Mouse (Mus musculus) ovary, postnatal 10 days (tissue): ENCODE data around the gene Focad.

ENCODE experiments used
- DNase-seq: peaks from one replicate; pipeline ENCODE4 v3.0.0; 2022; ENCODE audit warnings: low spot score

Focad gene

DNA sequence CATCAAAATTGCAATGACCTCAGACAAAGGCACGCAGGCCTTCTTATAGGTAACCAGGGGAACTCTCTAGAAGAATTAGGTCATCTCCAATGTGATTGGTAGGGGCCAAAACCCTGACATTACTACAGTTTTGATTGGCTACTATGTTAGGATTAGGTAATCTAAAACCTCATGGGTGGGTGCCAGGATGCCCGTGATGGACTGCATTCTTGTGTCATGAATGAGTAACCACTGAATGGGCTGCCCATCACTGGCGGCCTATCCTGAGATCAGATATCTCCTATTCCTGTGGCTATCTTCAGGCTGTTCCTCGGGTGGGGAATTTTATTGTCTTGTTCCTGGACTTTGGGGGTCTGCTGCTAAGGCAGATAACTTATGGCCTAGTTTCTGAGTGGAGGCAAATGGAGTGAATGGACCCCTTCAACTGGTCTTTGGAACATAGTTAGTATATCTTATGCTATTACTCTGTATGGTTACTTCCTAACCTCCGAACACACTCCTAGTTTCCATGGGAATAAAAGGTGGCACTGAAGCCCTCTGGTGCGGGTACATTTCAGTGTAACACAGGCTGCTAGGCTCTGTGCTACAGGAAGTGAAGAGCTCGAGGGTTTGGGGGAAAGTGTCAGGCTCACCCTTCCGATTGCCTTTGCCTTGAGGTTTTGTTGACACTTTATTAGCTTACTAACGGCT, 306.0 kb downstream of the Focad start:
- DNase-seq: no peak

DNA sequence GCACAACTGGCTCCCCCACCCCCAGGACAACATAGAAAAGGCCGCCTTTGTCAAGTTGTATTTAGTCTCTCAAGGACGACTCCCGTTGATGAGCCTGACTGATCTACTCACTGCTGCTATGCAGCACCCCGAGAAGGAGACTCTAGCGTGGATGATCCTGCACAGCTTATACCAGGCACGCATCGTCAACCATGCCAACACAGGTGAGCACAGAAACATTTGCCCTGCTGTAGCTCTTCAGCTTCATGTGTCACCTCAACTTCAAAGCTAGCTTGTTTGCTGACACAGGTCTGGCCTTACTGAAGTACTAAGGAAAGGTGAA, 306.5 kb downstream of the Focad start:
- no peak for DNase-seq

DNA sequence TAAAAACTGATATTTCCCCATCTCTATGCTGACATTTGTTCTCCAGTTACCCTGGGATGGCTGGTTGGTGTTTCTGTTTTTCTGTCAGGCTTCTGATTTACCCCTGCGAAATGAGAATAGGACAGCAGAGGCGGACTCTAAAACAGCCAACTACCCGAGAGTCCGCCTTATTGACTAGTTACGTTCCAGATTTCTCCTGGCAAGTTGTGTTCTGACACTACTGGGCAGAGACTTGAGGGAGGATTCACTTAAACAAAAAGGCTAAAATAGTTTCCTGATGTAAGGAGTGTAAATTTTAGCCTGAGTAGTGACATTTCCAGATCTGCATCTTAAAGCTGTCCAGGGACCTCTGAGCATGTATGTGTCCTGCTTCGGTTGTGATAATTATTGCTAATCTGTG, 308.5 kb downstream of the Focad start:
- no peak for DNase-seq

DNA sequence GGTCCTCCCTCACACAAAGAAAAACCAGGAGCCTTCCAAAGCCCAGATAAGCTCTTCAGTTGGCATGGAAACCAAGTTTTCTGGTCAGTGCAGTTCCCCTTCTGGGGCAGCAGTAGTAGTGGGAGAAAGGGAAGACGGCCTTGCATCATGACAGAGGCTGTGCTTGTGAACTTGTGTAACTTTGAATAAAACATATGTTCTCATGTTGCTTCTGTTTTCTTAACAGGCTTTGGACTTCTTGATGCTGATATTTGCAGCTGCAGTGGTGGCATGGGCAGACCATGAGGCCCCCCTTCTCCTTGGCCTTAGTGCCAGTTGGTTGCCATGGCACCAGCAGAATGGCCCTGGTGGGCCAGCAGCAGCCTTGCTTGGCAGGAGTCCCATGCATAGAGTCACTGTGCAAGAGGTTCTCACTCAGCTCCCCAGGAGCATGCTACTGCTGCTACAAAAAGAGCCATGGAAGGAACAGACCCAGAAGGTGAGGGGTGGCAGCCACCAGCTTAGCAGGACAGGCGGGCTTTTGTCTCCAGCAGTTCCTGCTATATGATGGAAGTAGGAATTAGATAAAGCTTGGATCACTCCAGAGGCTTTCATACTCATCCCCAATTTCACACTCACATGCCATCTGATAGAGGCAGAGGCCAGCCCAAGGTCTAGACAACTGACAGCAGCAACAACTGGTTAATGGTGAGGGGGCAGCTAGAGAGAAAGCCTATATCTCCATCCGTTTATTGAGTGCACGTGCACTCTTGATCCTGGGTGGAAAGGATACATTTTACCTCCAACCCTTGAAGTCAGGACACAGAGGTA, 312.7 kb downstream of the Focad start:
- DNase-seq: peak; percentile 4

DNA sequence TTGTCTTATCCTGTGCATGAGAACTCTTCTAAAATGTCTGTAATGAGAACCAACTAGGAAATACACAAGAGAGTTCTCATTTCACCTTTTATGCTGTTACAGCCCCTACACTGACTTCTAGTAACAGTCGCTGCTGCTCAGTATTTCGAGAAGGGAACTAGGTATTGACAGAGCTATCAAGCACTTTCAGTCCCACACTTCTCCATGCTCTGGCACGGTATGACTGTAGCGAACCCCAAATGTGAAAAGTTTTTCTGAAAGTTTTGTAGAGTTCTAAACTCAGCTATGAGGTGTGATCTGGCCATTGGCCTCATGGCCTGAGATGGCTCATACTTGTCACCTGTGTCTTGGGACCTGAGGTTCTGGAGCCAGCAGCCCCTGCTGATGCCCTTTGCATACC, 314.9 kb downstream of the Focad start:
- DNase-seq: no peak

DNA sequence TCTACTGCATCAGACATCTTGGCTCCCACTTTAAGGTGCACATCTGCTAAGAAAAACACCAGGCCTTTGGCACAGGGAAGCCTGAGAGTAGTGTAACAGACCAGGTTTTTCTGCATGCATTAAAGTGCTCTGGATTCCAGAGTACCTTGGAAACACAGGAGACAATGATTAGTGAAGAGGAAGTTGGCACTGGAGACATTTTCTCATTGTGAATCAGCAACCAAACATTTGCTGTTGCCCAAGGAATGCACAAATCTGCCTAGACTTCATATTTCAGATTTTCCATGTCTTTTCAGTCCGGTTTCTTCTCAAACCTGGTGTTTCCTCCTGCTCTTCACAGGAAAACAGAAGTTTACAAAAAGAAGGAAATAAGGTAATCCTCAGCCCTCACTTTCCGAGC, 317.9 kb downstream of the Focad start:
- no peak for DNase-seq

DNA sequence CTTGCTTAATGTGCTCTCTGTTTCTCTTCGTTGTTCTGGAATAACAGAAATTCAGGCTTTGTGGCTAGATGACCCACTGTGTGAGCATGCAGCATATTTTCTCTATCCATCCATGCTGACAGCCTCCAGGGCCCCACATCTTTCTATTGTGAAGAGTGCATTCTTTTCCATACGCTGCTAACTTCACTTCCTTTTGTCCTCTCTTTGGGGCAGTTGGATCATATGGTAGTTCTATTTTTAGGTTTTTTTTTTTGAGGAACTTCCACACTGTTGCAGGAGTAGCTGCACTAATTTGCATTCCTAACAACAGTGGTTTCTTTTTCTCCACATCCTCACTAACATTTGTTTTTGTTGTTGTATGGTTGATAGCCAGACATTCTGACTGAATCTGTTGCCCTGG, 320.6 kb downstream of the Focad start:
- no peak for DNase-seq

DNA sequence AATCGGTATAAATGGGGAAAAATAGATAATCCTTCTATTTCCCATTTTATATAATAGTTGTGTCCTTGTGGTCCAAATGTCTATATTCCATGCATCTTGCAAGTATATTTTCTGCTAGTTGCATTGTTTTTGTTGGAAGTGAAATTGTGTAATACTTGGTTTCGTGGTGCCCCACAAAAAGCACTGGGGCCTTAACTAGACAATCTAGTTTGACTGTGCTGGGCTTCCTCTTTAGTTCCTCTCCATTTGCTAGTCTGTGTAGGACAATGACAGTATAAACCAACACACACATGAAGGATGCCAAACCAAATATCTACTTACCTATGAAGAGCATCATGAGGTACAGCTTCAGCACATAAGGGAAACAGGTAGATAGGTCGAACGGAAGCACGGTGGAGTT, 324.9 kb downstream of the Focad start:
- no peak for DNase-seq

DNA sequence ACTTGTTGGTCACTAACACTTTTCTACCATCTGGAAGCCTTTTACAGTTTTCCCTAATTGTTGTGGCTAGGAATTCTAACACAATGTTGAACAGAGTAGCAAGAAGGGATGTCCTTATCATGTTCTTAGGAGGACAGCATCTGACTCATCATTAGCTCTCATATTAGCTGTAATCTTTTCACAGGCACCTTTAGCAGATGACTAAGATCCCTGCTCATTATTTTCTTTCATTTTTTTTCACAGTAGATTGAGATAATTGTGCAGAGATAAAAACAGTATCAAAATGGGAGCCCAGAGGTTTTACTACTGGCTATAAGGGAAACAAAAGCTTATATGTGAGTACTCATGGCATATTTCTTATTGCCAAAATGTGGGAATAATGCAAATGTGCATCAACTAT, 330.1 kb downstream of the Focad start:
- no peak for DNase-seq

DNA sequence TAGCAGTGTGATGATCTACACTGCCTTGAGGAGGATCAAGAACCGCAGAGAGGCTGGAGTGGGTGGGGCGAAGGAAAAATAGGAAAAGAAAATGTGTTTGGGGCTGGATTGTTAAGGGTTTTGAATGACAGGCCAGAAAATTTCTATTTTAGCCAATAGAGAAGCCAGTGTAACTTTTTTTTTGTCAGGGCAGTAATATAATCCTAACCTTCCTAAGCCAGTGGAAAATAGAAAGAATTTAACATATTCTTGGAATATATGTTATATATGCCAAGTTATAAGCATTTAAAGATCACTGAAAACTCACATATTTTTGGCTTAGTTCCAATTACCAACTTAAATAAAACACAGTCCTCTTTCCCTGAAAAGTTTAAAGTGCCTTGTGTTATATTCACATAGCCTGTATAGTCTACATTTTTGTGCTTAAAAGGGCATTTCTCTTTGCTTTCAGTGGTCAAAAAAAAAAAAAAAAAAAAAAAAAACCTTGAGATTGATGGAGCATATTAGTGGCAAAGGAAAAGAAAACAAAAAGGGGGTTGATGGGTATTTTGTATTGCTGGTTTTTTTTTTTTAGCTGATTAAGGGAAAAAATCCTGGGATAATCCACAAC, 333.3 kb downstream of the Focad start:
- no peak for DNase-seq

DNA sequence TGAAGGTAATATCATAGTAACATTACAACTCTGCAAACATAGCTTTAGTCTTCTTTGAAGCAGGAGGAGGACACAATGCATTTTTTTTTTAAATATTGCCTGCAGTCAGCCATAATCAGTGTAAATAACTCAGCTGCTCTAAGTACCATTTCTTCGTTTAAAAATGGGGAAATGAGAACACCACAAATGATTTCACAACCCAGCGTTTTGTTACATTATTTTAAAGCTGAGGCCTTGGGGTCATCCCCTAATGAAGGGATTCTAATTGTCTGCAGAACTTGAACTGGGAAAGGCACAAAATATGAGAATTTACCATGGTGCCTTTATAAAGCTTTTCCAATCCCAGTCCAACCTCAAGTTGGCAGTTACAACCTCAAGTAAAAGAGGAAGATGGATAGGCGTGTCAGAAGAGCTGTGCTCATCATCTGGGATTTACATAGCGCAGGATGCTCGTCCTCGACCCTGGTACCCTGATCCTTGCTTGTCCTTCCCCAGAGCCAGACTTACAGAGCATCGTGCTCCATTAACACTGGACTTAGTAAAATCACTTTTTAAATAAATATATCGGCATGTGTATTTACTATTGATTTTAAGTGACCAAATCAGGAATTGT, 338.1 kb downstream of the Focad start:
- no peak for DNase-seq

DNA sequence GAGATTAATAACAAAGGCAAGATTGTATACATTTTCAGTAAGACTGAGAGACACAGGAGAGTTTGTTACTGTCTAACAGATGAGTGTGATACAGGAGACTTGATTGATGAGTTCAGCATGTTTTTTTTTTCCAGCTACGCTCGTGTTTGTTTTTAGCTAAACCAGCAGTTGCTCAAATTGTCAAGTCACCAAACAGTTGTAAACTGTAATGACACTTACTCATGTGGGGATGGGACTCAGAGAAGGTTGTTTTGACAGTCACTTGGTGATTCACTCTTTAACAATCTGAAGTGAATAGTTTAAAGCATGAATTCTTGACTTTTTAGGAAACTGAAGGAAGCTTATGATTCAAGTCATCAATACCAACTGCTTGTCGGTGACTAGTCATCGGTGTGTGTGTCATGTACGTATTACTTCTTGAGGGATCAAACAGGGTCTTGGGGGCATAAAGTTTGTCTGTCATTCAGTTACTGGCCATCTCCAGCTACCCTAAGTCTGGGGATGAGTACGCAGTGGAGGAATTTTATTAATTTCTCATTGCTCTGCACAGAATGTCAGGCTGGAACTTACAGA, 342.2 kb downstream of the Focad start:
- DNase-seq: no peak

DNA sequence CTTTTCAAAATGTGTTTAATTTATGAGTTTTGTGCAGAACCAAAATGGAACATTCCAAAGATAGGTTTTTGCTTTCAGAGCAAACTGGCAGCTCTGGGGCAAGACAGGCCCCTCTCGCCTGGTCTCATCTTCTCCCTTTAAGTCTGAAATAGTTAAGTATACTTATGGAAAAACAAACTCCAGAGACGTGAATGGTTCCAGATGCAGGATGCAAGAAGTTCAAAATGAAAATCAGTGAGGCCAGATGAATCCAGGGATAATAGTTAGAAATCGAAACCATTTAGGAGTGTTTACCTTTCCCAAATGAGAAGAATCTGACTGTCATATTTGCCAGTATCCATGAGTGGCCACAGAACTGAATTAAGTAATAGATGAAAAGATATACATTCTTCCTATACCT, 342.7 kb downstream of the Focad start:
- no peak for DNase-seq

DNA sequence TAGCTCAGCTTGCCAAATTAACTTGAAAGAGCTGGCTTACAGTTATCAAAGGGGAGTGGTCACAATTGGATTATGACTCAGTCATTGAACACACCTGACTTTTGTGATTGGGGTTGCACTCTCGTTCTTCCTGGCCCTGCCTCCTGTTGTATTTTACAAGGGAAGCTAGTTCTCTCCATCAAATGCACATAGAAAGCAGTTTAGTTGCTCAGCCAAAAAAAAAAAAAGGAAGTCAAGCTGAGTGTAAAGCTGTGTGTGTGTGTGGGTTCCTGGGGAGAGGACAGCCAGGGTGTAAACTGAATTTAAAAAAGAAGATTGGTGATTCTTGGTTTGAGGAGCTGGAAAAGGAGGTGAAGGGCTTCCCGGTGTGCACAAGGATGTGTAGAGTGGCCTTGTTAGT, 343.5 kb downstream of the Focad start:
- no peak for DNase-seq

DNA sequence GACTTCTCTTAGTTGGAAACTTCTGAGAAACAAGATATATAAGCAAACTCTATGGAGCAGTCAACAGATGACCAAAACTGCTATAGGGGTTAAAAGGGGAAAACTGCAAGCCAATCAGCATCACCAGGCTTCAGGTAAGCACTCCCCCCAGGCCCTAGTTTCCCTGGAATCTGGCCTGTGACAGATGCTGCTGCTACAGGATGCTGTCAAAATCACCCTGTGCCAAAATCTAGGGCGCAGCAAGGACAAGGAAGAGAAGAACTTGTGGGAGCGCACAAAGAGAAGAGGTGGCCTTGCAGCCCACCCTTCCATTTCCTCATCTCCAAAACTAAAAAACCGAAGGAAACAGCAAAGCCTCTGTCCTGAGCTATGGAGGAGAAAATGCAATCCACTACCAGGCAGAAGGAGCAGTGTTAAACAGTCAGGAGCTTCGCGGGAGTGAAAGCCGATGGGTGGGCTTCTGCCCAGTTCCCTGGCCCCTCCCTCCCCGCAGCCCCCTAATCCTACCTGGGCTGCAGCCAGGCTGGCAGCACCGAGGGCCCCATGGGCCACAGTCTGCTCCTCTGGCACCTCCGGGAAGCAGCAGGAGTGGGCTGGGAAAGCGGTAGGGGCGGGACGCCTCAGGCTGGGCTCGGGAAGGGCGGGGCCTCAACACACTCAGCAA, 344.0 kb downstream of the Focad start, which contains the start of gene Hacd4:
TSS of gene Hacd4 (minus strand) at position 603 of the 664 bp plus-strand sequence.
- peak; percentile 15 for DNase-seq

DNA sequence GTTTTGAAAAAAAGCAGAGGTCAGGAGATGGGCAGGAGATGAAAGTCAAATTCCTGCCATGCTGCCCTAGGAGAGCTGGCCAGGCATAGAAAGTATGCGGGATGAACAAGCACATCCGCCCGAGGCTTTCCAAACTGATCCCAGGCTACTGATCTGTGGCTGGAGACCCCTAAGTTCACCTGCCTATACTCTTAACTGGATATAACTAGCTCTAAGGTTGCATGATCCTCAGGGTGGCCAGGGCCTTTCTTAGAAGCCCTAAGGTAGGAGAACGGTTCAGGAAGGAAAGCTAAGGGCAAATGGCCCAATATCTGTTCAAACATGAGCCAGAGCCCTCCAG, 344.5 kb downstream of the Focad start:
- no peak for DNase-seq

DNA sequence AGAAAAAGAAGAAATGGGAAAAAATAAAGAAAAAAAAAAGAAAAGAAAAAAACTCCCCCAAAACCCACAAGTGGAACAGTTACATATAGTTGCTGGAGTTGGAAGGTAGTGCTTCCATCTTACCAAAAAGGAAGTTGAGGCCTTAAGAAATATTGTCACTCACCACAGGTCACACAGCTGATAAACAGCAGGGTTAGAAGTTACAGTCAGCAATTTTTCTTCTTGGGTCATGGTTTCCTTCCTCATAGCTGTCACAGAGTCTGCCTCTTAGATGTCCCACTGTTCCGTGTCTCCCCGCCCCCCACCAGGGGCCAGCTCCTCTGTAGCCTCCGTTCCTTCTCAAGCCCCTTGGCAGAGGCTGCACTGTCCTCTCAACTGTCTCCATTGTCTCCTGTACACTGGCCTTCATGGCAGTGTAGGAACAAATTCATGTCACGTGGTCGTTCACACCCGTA, 345.3 kb downstream of the Focad start:
- no peak for DNase-seq

DNA sequence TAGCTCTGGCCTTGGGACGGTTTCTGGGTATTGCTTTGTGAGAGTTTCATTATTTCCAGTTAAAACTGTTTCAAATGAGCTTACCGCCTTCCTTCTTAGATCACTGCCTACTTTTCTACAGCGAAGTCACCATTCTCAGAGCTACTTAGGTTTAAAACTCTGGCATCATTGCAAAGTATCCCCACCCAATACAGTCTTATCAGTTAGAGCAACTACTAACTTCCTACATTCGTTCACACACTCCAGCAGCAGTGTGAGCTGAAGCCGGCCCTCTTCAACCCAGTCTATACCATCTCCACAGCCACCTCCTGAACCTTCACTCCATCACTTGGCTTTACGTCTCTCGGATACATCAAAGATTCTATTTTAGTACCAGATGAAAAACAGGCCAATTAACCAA, 346.4 kb downstream of the Focad start:
- no peak for DNase-seq

DNA sequence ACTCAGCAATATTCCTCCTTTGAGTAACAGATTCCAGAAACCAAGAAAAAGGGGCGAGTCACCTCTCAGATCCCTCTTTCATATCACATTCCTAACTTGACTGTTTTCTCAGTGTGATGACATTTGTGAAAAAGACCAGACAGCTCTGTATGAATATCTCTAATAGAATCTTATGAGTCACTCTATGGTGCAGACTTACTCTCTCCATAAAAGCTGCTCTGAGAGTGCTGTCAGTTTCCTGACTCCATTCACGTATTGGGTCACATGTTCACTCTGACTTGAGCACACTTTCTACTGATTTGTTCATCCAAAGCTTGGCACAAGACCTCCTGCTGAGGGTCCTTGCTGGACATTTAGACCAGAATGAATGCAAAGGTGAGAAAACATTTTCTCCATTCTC, 354.5 kb downstream of the Focad start:
- DNase-seq: no peak

DNA sequence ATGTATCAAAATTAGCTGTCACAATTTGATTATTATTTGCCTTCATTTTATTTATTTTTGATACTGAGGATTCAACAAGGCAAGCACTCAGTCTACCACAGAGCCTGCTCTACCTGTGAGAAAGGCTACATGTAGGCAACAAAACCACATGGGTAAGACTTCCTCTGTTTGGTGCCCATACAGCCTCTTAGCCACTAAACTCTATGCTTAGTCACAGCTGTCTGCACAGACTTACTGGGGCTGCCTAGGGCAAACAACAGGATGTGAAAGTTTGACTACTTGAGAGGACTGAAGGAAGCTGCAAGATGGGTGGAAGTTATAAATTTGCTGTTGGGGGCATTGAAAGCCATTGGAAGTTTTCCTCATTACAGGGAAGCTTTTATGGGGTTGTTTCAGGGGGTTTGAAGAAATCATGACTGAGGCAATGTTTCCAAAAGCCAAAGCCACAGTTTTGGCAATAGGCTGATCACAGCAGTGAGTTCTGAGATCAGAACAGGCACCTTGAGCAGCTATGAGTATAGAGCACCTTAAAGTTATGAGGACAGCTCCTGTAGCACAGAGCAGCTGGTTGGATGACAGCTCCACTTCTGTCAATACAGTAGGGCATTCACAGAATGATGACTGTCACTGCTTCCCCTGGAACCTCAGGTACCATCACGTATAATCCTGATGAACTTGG, 355.8 kb downstream of the Focad start:
- DNase-seq: no peak

DNA sequence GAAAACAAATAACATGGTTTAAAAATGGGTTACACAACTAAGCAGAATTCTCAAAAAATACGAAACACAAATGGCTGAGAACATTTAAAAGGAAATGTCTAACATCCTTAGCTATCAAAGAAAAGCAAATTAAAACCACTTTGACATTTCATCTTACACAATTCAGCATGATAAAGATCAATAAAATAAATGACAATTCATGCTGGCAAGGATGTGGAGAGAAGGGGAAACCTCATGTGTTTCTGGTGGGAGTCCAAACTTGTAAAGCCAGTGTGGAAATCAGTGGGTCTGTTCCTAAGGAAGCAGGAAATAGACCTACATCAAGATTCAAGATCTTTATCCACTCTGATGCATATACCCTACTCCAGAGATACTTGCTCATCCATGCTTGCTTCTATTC, 363.7 kb downstream of the Focad start:
- no peak for DNase-seq

DNA sequence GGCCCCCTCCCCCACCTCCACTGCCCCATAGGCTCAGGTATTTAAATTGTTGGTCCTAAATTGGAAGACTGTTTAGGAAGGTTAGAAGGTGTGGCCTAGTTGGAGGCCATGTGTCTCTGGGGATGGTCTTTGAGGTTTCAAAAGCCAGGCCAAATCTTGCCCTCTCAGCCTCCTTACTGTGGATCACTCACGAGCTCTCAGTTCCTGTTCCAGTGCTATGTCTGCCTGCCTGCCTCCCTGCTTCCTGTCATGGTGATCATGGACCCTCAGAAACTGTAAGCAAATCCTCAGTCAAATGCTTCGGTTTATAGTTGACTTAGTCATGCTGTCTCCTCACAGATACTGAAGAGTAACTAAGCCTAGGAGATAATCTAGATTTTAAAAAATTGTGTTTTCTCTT, 364.2 kb downstream of the Focad start:
- no peak for DNase-seq
